Mouse (Mus musculus) forebrain, embryonic 12.5 days (tissue): ENCODE measurements around the gene Fam172a. TPM values are rescaled to one million over a fixed set of nuclear protein-coding genes. Genes with fewer than 3 reads are reported as not detected.
A peak's percentile ranks its signal among the peaks of the same experiment; 100 is the strongest.
"Not testable (repeated sequence)": the region's sequence is repeated elsewhere in the genome, so short reads cannot be mapped to it uniquely, and the experiment has no call there.

Experiments
- ATAC-seq: fragments of 200-750 bp; cut with Nextera tagmentation; 2 replicates; pipeline ENCODE4 v1.8.0; 2017; ENCODE audit warnings: moderate TSS enrichment; ENCODE audit not compliant: low FRiP score
- H3K27ac ChIP-seq: fragments of 300-500 bp; sonication (generic); 2 replicates; pipeline ENCODE4 v1.5.1; 2016; ENCODE audit warnings: mild to moderate bottlenecking
- H3K27me3 ChIP-seq: fragments of 300-500 bp; sonication (generic); 2 replicates; pipeline ENCODE4 v1.6.1; 2016; ENCODE audit warnings: mild to moderate bottlenecking
- H3K36me3 ChIP-seq: fragments of 300-500 bp; sonication (generic); replicated peaks from 2 replicates; pipeline ENCODE4 v1.6.1; 2016; ENCODE audit warnings: mild to moderate bottlenecking
- H3K4me1 ChIP-seq: fragments of 300-500 bp; sonication (generic); 2 replicates; pipeline ENCODE4 v1.6.1; 2016
- H3K4me2 ChIP-seq: fragments of 300-500 bp; sonication (generic); 2 replicates; pipeline ENCODE4 v1.6.1; 2016; ENCODE audit warnings: mild to moderate bottlenecking, moderate library complexity
- H3K4me3 ChIP-seq: fragments of 300-500 bp; sonication (generic); replicated peaks from 2 replicates; pipeline ENCODE4 v1.5.1; 2016; ENCODE audit warnings: mild to moderate bottlenecking
- H3K9ac ChIP-seq: fragments of 300-500 bp; sonication (generic); 2 replicates; pipeline ENCODE4 v1.6.1; 2016; ENCODE audit warnings: mild to moderate bottlenecking
- H3K9me3 ChIP-seq: fragments of 300-500 bp; sonication (generic); 2 replicates; pipeline ENCODE4 v1.6.1; 2016
- WGBS: fragments of 180-500 bp; shearing (Covaris S2); methylation state at CpG from one replicate; pipeline ENCODE4 v1.1.7; 2016; 5-methylcytosine and 5-hydroxymethylcytosine counted together
- polyA plus RNA-seq: library from polyadenylated mRNA; unstranded; fragments of >200 nt; fragmentation: Nextera tagmentation; extraction: Ambion mirVana; gene quantifications from 2 replicates; pipeline ENCODE4 v1.2.1, GENCODE M21; 2016

Fam172a gene
- 47.8 and 52.1 TPM in 2 replicates for polyA plus RNA-seq

- not testable (repeated sequence) for H3K9me3 ChIP-seq, H3K27me3 ChIP-seq, H3K9ac ChIP-seq, H3K4me2 ChIP-seq, H3K4me1 ChIP-seq, ATAC-seq, H3K36me3 ChIP-seq, H3K27ac ChIP-seq, H3K4me3 ChIP-seq
- no CpG with 5 or more reads among the region's 6 CpGs for WGBS
Measured at GRCm38 (mm10) chr13:77701733-77702132, at the start of gene Fam172a. TSS of gene Fam172a (plus strand) at chr13:77702033.

GRCm38 (mm10) chr13:77688651-77689050, 13.2 kb upstream of the Fam172a start:
- Histone ChIP-seq H3K27me3 (no peaks in the 10 kb centered on the region), H3K36me3 (no peaks in the 10 kb centered on the region), H3K27ac (no peak overlapping the region), H3K4me3 (no peak overlapping the region), H3K9ac (no peak overlapping the region), H3K4me1 (no peaks in the 10 kb centered on the region), H3K4me2 (no peak overlapping the region), H3K9me3 (no peaks in the 10 kb centered on the region)
- no peak for ATAC-seq
- WGBS: 25% methylated on average over 2 of the region's 2 CpGs

GRCm38 (mm10) chr13:77708514-77709013, 6.7 kb downstream of the Fam172a start:
- no peaks in the 10 kb centered on the region for H3K36me3 ChIP-seq
- H3K4me3 ChIP-seq: peak overlapping the region; percentile 93
- H3K4me2 ChIP-seq: peak overlapping the region; percentile 81
- under 1% methylated on average over 35 of the region's 35 CpGs for WGBS
- no peaks in the 10 kb centered on the region for H3K9me3 ChIP-seq
- H3K27me3 ChIP-seq: no peaks in the 10 kb centered on the region
- peak overlapping the region; percentile 79 for H3K9ac ChIP-seq
- H3K4me1 ChIP-seq: peaks cover 14% of the 10 kb centered on the region
- peak; percentile 99 for ATAC-seq
- H3K27ac ChIP-seq: peak overlapping the region; percentile 65; the same call in 1 of the 2 replicates

GRCm38 (mm10) chr13:77717499-77717898, 15.7 kb downstream of the Fam172a start:
- Histone ChIP-seq H3K4me1 (no peaks in the 10 kb centered on the region), H3K36me3 (no peaks in the 10 kb centered on the region), H3K4me2 (no peak overlapping the region), H3K27me3 (no peaks in the 10 kb centered on the region), H3K9me3 (no peaks in the 10 kb centered on the region), H3K9ac (no peak overlapping the region), H3K27ac (no peak overlapping the region), H3K4me3 (no peak overlapping the region)
- ATAC-seq: no peak
- 88% methylated on average over 2 of the region's 2 CpGs for WGBS

GRCm38 (mm10) chr13:77742822-77743221, 41.0 kb downstream of the Fam172a start:
- ATAC-seq: no peak
- Histone ChIP-seq H3K27me3 (no peaks in the 10 kb centered on the region), H3K9ac (no peak overlapping the region), H3K4me3 (no peak overlapping the region), H3K9me3 (no peaks in the 10 kb centered on the region), H3K36me3 (no peaks in the 10 kb centered on the region), H3K27ac (no peak overlapping the region), H3K4me2 (no peak overlapping the region), H3K4me1 (no peaks in the 10 kb centered on the region)

GRCm38 (mm10) chr13:77777606-77778005, 75.8 kb downstream of the Fam172a start:
- no peak overlapping the region for H3K27ac ChIP-seq
- no peak overlapping the region for H3K4me2 ChIP-seq
- H3K9me3 ChIP-seq: no peaks in the 10 kb centered on the region
- H3K4me3 ChIP-seq: no peak overlapping the region
- 84% methylated on average over 2 of the region's 2 CpGs for WGBS
- no peaks in the 10 kb centered on the region for H3K36me3 ChIP-seq
- no peaks in the 10 kb centered on the region for H3K4me1 ChIP-seq
- no peak for ATAC-seq
- no peaks in the 10 kb centered on the region for H3K27me3 ChIP-seq
- H3K9ac ChIP-seq: no peak overlapping the region

- not testable (repeated sequence) for H3K27ac ChIP-seq, H3K9ac ChIP-seq, H3K27me3 ChIP-seq, H3K4me2 ChIP-seq, H3K4me3 ChIP-seq, H3K4me1 ChIP-seq, H3K36me3 ChIP-seq, ATAC-seq, H3K9me3 ChIP-seq
- WGBS: 97% methylated on average over 2 of the region's 2 CpGs
Measured at GRCm38 (mm10) chr13:77807341-77807740, 105.5 kb downstream of the Fam172a start.

- 0 out of 2 replicates have a peak, but pooled peaks cover 4% of the 10 kb centered on the region for H3K9me3 ChIP-seq
- ATAC-seq: no peak
- no peak overlapping the region for H3K4me2 ChIP-seq
- no peaks in the 10 kb centered on the region for H3K27me3 ChIP-seq
- 64% methylated on average over 1 of the region's 1 CpGs for WGBS
- no peak overlapping the region for H3K27ac ChIP-seq
- H3K4me1 ChIP-seq: no peaks in the 10 kb centered on the region
- no peak overlapping the region for H3K4me3 ChIP-seq
- H3K9ac ChIP-seq: no peak overlapping the region
- no peaks in the 10 kb centered on the region for H3K36me3 ChIP-seq
Measured at GRCm38 (mm10) chr13:77810449-77810848, 108.6 kb downstream of the Fam172a start.

GRCm38 (mm10) chr13:77826138-77826537, 124.3 kb downstream of the Fam172a start:
- Histone ChIP-seq H3K4me3 (no peak overlapping the region), H3K36me3 (no peaks in the 10 kb centered on the region), H3K9me3 (no peaks in the 10 kb centered on the region), H3K9ac (no peak overlapping the region), H3K4me2 (no peak overlapping the region), H3K27me3 (no peaks in the 10 kb centered on the region), H3K27ac (no peak overlapping the region), H3K4me1 (no peaks in the 10 kb centered on the region)
- 94% methylated on average over 4 of the region's 4 CpGs for WGBS
- no peak for ATAC-seq

- H3K9me3 ChIP-seq: no peaks in the 10 kb centered on the region
- H3K4me3 ChIP-seq: no peak overlapping the region
- H3K27ac ChIP-seq: no peak overlapping the region
- H3K4me2 ChIP-seq: no peak overlapping the region
- H3K9ac ChIP-seq: no peak overlapping the region
- H3K36me3 ChIP-seq: no peaks in the 10 kb centered on the region
- H3K27me3 ChIP-seq: no peaks in the 10 kb centered on the region
- ATAC-seq: no peak
- 96% methylated on average over 2 of the region's 2 CpGs for WGBS
- no peaks in the 10 kb centered on the region for H3K4me1 ChIP-seq
Measured at GRCm38 (mm10) chr13:77843017-77843654, 141.3 kb downstream of the Fam172a start.

- 79% methylated on average over 4 of the region's 4 CpGs for WGBS
- Histone ChIP-seq H3K4me1 (no peaks in the 10 kb centered on the region), H3K9me3 (no peaks in the 10 kb centered on the region), H3K4me2 (no peak overlapping the region), H3K4me3 (no peak overlapping the region), H3K27me3 (no peaks in the 10 kb centered on the region), H3K36me3 (no peaks in the 10 kb centered on the region), H3K27ac (no peak overlapping the region), H3K9ac (no peak overlapping the region)
- ATAC-seq: no peak
Measured at GRCm38 (mm10) chr13:77848868-77849267, 147.0 kb downstream of the Fam172a start.

GRCm38 (mm10) chr13:77864804-77865203, 163.0 kb downstream of the Fam172a start:
- Histone ChIP-seq H3K27me3 (no peaks in the 10 kb centered on the region), H3K27ac (no peak overlapping the region), H3K4me3 (no peak overlapping the region), H3K36me3 (no peaks in the 10 kb centered on the region), H3K4me1 (peaks cover 4% of the 10 kb centered on the region; the same call in 1 of the 2 replicates), H3K9ac (no peak overlapping the region), H3K9me3 (no peaks in the 10 kb centered on the region), H3K4me2 (no peak overlapping the region)
- ATAC-seq: peak; percentile 71
- 89% methylated on average over 1 of the region's 1 CpGs for WGBS

- no peaks in the 10 kb centered on the region for H3K36me3 ChIP-seq
- peak overlapping the region; percentile 54; the same call in 1 of the 2 replicates for H3K27ac ChIP-seq
- H3K4me3 ChIP-seq: no peak overlapping the region
- no peak overlapping the region for H3K4me2 ChIP-seq
- H3K27me3 ChIP-seq: no peaks in the 10 kb centered on the region
- H3K4me1 ChIP-seq: peaks cover 4% of the 10 kb centered on the region; the same call in 1 of the 2 replicates
- 36% methylated on average over 2 of the region's 2 CpGs for WGBS
- no peak overlapping the region for H3K9ac ChIP-seq
- H3K9me3 ChIP-seq: no peaks in the 10 kb centered on the region
- peak; percentile 73 for ATAC-seq
Measured at GRCm38 (mm10) chr13:77868314-77868713, 166.5 kb downstream of the Fam172a start.
